Mouse (Mus musculus): Measurements from ENCODE around the gene Fam193b.
A peak's percentile ranks its signal among the peaks of the same experiment; 100 is the strongest.
"Not testable (repeated sequence)": the region's sequence is repeated elsewhere in the genome, so short reads cannot be mapped to it uniquely, and the experiment has no call there.

The Fam193b gene

DNA sequence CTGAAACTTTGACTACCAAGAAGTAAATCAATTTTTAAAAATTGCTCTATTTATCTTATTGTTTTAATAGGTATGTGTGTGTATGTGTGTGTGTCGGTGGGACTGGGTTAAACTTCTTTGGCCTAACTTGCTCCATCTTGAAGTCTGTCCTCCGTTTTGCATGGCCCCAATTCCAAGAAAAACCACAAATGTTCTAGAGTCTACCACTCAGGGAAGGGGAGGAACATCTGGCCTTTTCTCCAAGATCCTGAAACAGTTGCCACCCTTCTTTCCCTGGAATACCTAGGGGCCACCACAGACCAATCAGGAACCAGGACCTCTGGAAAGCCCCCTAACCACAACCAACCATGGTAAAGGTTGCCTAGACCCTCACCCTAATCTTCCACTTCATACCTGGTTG, 1.1 kb upstream of the Fam193b start:
- DNase-seq (ENCODE audit: low spot score) = no peak

- DNase-seq (ENCODE audit: low spot score) = peak; percentile 30
Observed at GRCm38 (mm10) chr13:55570286-55570973, 490 bp downstream of the Fam193b start.

DNA sequence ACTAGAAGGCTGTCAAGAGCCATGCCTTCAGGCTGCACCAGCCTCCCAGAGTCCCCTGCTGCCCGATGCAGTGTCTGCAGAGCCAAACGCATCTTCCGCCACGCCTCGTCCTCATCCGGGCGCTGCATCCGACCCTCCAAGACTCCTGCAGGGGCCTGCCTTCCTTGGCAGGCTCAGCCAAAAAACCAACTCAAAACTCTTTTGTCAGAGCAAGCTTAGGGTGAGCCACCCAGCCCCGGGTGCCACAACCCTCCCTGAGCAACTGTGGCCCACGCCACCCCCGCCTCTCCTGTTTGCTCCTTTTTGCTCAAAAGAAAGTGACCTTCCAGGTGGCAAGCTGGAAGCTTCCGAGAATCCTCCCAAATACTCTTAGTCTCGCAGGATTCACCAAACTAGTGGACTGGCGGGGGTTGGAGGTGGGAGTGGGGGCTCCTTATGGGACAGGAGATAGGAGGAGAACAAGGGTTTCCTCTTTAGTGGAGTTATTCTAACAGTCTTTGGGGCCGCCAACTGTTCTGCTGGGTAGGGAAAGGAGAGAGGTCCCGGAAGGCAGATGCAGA, 1.1 kb downstream of the Fam193b start:
- no peak for DNase-seq (ENCODE audit: low spot score)

GRCm38 (mm10) chr13:55568524-55568923, 2.4 kb downstream of the Fam193b start:
- DNase-seq (ENCODE audit: low spot score) = not testable (repeated sequence)

DNA sequence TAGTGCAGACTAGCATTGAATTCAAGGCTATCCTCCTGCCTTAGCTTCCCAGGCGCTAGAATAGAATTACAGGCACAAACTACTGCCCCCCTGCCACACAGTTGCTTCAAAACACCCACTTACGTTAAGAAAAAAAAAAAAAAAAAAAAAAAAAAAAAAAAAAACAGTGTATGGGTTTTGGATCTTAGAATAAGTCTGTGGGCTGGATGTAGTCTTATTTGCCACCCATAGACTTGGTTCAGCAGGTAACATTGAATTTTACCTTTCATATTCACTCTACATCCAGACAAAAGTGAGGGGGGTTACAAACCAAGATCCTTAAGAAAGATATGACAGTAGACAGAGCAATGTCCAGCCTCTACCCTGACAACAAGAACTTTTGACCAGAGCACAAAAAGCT, 3.0 kb downstream of the Fam193b start:
- no peak for DNase-seq (ENCODE audit: low spot score)

DNA sequence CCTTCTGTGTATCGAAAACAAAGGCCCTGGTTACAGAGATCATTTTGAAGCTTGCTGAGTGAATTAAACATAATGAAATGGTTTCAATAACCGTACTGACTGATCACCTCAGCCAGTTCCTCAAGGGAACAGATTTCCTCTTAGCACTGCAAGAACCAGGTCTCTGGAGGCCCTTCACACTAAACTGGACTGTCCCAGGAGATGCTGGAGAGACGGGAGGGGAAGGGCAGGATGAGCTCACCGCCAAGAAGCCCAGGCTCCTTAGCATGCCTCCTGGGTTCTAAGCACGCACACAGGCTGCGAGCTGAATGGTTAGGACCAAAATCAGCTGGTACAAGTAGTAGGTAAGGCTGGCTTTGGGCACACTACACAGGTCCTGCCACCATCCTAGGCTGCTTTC, 3.9 kb downstream of the Fam193b start:
- no peak for DNase-seq (ENCODE audit: low spot score)

GRCm38 (mm10) chr13:55563266-55563879, 7.5 kb downstream of the Fam193b start:
- DNase-seq (ENCODE audit: low spot score) = no peak

DNA sequence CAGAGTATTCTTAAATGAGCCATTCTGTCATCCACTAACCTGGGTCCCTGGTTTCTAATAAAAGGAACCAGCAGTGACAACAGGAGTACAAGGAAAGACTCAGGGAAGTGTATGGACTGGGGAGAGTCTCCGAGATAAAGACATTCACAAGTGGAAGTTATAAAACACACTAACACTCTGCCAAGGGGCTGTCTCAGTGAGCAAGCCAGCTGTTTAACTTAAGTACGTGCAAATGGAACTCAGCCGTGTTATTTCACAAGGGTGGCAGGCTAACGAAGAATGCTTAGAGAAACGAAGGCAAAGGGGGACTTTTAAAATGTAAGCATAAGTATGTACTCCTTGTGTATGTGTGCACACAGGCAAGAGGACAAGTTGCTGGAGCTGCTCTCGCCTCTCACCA, 13.4 kb downstream of the Fam193b start:
- DNase-seq (ENCODE audit: low spot score) = no peak

GRCm38 (mm10) chr13:55555921-55556320, 15.0 kb downstream of the Fam193b start:
- DNase-seq (ENCODE audit: low spot score) = no peak

GRCm38 (mm10) chr13:55549061-55549460, 21.9 kb downstream of the Fam193b start:
- no peak for DNase-seq (ENCODE audit: low spot score)

GRCm38 (mm10) chr13:55548426-55548825, 22.5 kb downstream of the Fam193b start:
- DNase-seq (ENCODE audit: low spot score) = no peak

DNA sequence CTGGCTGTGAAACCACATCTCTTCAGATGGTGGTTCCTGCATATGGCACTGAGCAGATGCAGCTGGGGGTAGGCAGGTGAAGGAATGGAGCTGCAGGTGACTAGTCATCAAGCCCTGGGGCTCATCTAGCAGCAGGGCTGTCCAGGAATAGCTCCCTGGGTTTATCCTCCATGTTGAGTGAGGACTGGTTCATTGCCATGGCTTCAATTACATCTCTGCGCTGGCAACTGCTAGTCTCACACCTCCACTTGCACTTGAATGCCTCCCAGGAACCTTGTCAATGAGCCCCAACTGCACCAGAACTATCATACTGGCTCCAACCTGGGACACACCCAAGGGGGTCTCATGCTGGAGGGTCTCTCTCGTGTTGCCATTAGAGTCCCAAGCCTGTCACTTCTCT, 23.0 kb downstream of the Fam193b start:
- DNase-seq (ENCODE audit: low spot score) = no peak

DNA sequence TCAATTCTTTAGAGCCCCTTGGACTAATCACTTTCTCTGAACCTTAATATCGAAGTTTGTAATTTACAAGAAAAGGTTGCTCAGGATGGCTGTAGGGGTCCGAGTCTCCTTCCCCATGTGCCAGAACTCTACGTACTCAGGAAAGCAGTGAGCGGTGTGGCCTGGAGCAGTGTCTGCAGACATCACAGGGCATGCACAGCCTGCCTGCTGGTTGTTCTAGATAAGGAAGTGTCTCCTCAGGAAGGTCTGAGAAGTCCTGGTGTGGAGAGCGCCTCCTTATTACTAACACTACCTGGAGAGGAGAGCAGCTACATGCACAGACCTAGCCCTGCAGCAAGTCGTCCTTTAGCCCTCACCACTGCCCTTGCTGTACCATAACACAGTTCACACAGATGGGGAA, 26.1 kb downstream of the Fam193b start:
- DNase-seq (ENCODE audit: low spot score) = no peak

DNA sequence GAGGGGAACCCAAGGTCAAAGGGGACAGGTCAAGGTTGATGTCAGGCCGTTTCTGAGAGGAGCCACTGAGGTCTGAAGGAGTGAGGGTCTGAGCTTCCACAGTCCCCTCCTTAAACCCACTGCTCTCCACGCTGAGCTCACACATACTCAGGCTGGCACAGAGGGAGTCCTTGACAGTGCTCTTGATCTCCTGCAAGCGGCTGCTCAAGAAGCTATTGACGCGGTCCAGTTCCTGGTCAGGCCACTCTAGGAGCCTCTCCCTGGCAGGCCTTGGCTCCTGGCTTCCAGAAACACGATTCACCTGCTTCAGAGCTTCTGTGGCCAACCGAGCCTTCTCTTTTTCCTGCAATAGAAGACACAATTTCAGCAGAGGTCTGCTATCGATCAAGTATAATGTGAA, 27.5 kb downstream of the Fam193b start:
- no peak for DNase-seq (ENCODE audit: low spot score)

- DNase-seq (ENCODE audit: low spot score) = no peak
Observed at GRCm38 (mm10) chr13:55542891-55543290, 28.0 kb downstream of the Fam193b start.

DNA sequence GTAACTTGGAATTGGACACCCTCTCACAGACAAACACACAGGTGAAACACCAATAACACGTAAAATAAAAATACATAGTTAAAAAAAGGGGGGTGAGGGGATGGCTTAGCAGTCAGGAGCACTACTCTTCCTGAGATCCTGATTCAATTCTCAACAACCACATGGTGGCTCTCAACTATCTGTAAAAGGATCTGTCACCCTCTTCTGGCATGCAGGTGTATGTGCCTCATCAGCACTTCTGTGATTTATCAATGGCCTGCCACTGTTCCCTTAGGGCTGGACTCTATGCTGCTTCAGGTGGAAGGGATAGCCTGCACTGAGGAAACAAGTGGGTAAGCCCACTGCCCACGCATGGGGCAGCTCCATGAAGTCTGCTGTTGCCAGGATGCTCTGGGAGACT, 30.0 kb downstream of the Fam193b start:
- no peak for DNase-seq (ENCODE audit: low spot score)

GRCm38 (mm10) chr13:55536194-55537175, 34.4 kb downstream of the Fam193b start, which contains the start of gene Ddx41:
Gene Ddx41 (minus strand): TSS chr13:55536658.
- DNase-seq (ENCODE audit: low spot score) = peak; percentile 99

DNA sequence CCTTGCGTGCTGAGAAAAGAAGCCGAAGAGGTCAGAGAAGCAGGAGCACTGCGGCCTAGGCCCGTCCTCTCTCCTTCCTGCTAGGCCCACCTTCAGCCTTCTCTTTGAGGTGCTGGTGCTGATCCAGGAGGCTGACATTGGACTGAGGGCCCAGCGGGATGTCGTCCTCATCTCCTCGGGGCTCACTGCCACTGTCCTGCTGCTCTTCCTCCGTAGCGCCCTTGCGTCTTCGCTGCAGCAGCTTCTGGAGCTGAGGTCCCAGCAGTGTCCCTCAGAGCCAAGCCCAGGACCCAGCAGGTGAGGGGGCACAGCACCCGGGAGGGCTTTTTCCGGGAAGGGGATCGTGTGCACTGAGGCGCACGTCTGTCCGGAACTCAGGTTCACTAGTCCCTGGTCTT, 35.1 kb downstream of the Fam193b start:
- DNase-seq (ENCODE audit: low spot score) = no peak

DNA sequence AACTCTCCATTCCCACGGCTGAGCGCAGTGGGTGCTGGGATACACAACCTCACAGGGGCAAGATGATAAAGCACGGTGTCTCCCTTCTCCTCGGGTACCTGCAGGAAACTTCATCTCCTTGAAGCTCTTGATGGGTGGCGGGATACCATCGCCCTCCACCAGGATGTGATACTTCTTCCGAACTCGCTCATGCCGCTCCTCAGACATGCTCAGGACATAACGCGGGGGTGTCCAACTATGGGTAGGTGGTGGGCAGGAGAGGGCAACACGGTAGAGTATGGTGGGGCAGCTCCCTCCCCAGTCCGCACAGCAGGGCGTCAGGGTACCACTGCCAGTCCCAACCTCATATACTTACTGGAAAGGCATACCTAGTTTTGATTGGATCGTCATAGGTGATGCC, 35.7 kb downstream of the Fam193b start:
- no peak for DNase-seq (ENCODE audit: low spot score)

- DNase-seq (ENCODE audit: low spot score) = no peak
Observed at GRCm38 (mm10) chr13:55529198-55529915, 41.6 kb downstream of the Fam193b start, which contains the start of gene Dok3. Gene Dok3 (minus strand): TSS chr13:55529296.

Data from yolk sac, embryonic 10.5 days (tissue).